Mouse (Mus musculus) neutrophil, adult 5-6 weeks (primary cell): ENCODE measurements around the gene Phc2. TPM values are rescaled to one million over a fixed set of nuclear protein-coding genes. Genes with fewer than 3 reads are reported as not detected.

Experiments
- ATAC-seq: fragments of 151-379, 151-347 bp; 2 replicates; pipeline ENCODE4 v1.8.0; 2017; ENCODE audit warnings: mild to moderate bottlenecking, moderate TSS enrichment; ENCODE audit not compliant: insufficient number of reproducible peaks, poor library complexity, low FRiP score, severe bottlenecking; ENCODE audit errors: extremely low read depth
- total RNA-seq: library from RNA; stranded (forward); fragments of 200-1000 nt; gene quantifications from 2 replicates; pipeline ENCODE4 v1.2.3, GENCODE M21; 2017

Gene Phc2
- total RNA-seq, 1 experiment from 2014 or later, result 31.8 TPM

DNA sequence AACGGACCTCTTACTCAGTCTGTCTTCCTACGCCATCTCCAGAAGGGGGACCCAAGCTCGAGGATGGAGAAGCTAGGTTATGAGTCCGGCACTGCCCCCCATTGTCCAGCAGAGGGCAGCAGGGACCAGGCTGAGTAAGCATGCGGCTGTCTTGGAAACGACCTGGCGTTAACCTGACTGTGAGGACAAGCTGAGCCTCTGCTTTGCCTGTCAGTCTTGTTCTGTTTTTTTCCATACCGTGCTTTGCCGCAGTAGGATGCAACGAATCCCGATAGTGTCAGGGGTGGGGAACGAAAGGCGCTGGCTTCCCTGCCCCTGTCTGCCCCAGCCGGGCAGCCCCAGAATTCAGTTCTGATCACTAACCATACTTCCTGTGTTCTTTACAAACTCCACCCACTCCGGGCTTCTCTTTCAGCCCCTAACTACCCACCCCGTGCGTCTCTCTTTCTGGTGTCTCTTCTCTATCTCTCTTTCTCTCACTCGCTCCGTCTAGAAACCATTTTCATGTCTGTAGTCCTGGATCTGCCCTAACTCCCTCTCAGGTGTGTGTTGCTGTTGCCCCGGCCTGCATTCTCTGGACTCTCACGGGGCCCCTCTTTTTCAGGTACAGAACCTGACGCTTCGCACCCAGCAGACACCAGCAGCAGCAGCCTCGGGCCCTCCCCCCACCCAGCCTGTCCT lies 57.1 kb downstream of the Phc2 start:
- peak; percentile 88 for ATAC-seq

- no peak for ATAC-seq
These were observed 57.7 kb downstream of the Phc2 start for GRCm38 (mm10) chr4:128712136-128712655.

DNA sequence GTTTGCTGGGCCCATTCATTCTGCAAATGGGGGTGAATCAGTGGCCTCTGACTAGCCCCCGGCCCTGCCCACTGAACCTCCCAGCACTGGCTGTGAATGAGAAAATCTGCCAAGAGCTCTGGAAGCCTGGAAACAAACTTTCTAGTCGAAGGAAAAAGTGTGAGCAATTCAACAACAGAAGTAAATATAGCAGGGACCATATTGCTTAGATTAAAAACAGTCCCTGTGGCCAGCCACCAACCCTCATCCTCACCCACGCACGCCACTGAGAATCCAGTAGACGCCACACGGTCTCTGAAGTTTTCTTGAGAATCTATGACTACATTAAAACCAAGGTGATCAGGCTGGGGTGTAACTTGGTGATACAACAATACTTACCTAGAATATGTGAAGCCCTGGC lies 58.4 kb downstream of the Phc2 start:
- ATAC-seq, result no peak

- ATAC-seq, result no peak
These were observed 61.0 kb downstream of the Phc2 start for GRCm38 (mm10) chr4:128715241-128716204.

- ATAC-seq, result no peak
These were observed 61.8 kb downstream of the Phc2 start for GRCm38 (mm10) chr4:128716279-128716678.

DNA sequence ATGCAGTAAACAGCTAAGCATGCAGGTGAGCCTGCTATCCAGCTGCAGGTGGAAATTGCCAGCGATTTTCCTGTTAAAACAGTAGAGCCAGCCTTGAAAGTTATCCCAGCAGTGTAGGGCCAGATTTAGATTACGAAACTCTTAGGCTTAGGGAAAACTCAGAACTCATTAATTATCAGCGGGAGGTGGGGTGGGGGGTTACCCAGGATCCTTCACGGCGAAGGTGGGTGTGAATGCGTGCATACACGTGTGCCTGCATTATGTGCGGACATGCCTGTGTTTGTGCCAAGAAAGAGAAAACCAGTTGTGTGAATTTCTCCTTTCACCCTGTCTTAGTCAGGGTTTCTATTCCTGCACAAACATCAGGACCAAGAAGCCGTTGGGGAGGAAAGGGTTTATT lies 62.2 kb downstream of the Phc2 start:
- no peak for ATAC-seq

- ATAC-seq, result no peak
These were observed 65.6 kb downstream of the Phc2 start for GRCm38 (mm10) chr4:128720110-128720509.

- ATAC-seq, result no peak
These were observed 66.7 kb downstream of the Phc2 start for GRCm38 (mm10) chr4:128721061-128721648.

DNA sequence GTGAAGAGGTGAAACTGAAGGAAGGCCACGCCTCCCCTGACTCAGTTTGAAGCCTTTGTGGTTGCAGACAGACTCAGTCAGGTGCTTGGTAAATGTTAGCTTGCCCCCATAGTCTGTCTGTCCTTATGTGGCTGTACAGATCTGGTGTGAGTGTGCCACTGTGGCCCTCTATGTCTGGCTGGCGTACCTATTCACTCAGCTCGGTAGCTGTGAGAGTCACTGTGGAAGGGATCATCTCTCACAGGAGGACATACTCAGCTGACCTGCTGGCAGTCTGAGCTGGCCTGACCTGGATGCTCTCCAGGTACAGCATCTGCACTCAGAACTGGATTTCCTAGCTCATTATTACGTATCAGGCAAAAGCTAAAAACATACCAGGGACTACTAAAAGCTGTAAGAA lies 67.3 kb downstream of the Phc2 start:
- ATAC-seq, result no peak

DNA sequence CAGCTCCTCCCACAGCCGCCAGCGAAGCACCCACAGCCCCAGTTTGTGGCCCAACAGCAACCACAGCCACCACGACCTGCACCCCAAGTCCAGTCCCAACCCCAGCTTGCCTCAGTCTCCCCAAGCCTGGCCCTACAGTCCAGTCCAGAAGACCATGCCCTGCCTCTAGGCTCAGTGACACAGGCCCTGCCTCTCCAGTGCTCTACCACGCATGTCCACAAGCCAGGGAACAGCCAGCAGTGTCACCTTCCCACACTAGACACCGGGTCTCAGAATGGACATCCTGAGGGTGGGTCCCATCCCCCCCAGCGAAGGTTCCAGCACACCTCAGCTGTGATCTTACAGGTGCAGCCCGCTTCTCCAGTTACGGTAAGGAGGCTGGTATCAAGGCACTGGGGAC lies 68.4 kb downstream of the Phc2 start:
- no peak for ATAC-seq

- no peak for ATAC-seq
These were observed 68.9 kb downstream of the Phc2 start for GRCm38 (mm10) chr4:128723431-128723830.

DNA sequence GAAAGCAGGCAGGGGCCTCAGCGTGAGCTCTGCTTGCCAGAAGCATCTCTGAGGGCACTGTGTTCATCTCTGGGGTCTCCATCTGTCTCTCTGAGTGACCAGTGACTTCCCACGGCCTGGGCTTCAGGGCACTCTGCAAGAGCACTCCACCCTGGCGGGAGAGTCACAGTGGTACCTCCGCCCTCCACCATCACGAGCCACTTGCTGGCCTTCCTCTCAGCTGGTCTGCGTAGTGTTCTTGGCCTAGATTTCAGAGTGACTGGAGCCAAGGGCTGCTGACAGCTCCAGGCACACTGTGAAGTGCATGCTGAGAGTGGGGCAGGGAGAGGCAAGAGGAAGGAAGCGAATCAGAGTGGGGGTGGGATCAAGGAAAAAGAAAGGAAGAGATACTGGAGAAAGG lies 69.6 kb downstream of the Phc2 start:
- ATAC-seq, result no peak

DNA sequence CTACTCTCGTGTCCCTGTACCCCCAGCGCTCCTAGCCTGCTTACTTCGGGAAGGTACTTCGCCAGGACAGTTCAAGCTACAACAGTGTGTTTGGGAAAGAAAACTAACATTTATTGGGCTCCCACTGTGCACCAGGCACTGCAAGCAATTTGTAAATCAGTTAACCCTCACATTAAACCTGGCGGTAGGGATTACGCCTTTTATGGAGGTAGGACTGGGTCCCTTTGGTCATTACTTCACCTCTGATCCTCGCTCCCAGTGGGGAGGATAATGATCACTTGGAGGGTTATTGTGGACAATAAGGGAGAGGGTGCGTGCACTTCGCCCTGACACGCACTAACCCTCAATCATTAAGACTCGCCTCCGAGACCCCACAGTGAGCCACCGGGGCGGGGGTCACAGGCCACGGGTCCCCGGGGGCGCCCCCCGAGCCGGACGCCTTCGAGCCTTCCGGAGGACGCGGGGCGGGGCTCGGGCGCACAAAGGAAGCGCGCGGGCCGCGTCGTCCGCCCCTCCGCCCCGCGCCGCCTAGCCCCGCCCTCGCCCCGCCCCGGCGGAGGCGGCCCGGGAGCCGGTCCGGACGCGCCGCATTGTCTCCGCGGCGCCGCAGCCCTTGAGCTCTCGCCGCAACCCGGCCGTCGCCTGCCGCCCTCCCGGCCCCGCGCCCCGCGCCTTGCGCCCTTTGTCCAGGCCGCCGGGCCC lies 72.7 kb downstream of the Phc2 start:
- peak; percentile 54 for ATAC-seq

DNA sequence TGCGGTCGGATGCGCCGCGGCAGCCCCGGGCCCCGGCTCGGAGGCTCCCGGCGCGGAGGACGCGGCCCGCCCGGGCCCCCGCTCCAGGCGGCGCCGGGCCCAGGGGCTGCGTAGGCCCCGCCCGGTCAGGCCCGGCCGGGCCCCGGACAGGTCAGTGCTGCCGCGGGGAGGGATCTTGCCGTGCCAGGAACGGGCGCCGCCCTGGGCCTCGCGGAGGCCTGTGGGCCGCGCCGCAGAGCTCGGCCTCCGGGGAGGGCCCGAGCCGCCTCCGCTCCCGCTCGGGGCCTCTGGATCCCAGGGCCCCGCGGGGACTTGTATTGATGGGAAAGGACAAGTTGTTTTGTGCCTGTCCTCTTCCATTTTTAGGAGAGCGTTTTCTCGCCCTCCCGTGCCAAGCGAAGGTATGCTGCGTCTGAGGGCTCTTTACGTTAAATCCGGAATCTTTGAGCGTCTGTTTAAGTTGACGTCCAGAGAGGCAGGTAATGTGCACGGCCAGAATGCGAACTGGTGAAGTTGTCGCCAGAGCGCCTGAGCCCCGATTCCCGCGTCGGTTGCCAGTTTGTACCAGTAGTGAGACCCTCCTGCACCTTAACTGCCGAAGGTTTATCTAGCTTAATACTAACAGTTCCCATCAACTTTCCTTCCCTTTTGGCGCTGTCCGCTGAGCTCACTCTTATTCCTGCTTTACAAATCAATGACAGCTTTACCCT lies 73.4 kb downstream of the Phc2 start:
- no peak for ATAC-seq

DNA sequence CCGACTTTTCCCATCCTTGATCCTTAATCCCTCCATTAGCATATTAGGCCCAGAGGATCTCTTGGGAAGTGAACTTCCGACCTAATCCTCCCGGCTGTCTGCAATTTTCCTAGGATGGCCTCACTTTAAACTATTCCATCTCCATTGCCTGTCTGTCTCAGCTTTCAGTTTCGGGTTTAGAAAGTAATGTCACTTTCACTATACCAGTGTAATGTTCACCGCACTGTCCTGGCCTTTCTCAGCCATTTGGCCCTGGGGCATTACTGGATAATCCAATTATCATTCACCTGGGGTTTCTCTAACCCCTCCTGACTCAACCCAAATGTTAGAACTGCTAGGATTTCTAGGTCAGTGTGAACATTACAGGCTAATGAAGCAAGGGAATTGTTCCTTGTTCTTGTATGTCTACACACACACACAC lies 73.9 kb downstream of the Phc2 start:
- no peak for ATAC-seq

- ATAC-seq, result no peak
These were observed 74.7 kb downstream of the Phc2 start for GRCm38 (mm10) chr4:128729033-128729708.

GRCm38 (mm10) chr4:128729709-128730037 lies 75.2 kb downstream of the Phc2 start:
- no peak for ATAC-seq

DNA sequence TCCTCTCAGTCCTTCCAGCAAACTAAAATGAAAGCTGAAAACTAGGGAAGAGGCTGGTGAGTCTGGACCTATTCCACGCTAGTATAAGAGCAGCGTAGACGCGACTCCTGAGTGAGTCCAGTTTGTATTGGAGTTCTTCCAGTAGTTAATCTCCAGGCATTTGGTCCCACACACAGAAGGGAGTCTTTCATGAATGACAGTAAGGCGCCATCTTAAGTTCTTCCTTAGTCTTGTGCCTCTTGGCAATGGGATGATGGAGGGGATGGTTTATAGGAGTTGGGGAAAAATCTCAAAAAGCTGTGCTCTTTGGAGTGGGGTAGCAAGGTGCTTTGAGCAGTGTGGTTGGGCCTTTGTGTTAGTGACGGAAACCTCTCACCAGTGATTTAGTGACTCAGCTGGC lies 75.8 kb downstream of the Phc2 start:
- ATAC-seq, result no peak
